Mouse (Mus musculus): ENCODE results near the gene Gcdh. TPM values are rescaled to one million over a fixed set of nuclear protein-coding genes. Genes with fewer than 3 reads are reported as not detected.
A peak's percentile ranks its signal among the peaks of the same experiment; 100 is the strongest.

Gene Gcdh
- polyA plus RNA-seq, 1 experiment from 2014 or later, result 30.4 TPM

- WGBS, result under 1% methylated on average over 55 of the region's 55 CpGs
- Histone ChIP-seq H3K4me2 (peak within 1 kb of the TSS; percentile 88), H3K9ac (peak within 1 kb of the TSS; percentile 98), H3K4me1 (ENCODE audit: insufficient read depth) (peaks cover 12% of the 10 kb centered on the region), H3K27ac (ENCODE audit: low read depth) (peak within 1 kb of the TSS; percentile 88), H3K4me3 (ENCODE audit: low read depth, low read length) (peak within 1 kb of the TSS; percentile 97), H3K9me3 (ENCODE audit: low read depth, low read length) (no peaks in the 10 kb centered on the region), H3K27me3 (ENCODE audit: insufficient read depth, low read length) (no peaks in the 10 kb centered on the region), H3K36me3 (ENCODE audit: insufficient read depth) (peaks cover 41% of the 10 kb centered on the region)
- DNase-seq (peak; percentile 100), ATAC-seq (ENCODE audit: insufficient read depth) (peak; percentile 99)
- peak; percentile 53 for TF ChIP-seq CTCF (IDR thresholded peaks at IDR 0.05; ENCODE audit: low read depth)
Measured at GRCm38 (mm10) chr8:84846722-84847572, 46.8 kb downstream of the Gcdh start, which contains the start of gene Calr. Gene Calr, minus strand, starts transcription at chr8:84846934.

GRCm38 (mm10) chr8:84846094-84846721 is 47.5 kb downstream of the Gcdh start:
- Histone ChIP-seq H3K27me3 (ENCODE audit: insufficient read depth, low read length) (no peaks in the 10 kb centered on the region), H3K27ac (ENCODE audit: low read depth) (peak overlapping the region; percentile 84), H3K4me1 (ENCODE audit: insufficient read depth) (peaks cover 12% of the 10 kb centered on the region), H3K9ac (peak overlapping the region; percentile 98), H3K4me2 (peak overlapping the region; percentile 87), H3K9me3 (ENCODE audit: low read depth, low read length) (no peaks in the 10 kb centered on the region), H3K4me3 (ENCODE audit: low read depth, low read length) (peak overlapping the region; percentile 97), H3K36me3 (ENCODE audit: insufficient read depth) (peaks cover 48% of the 10 kb centered on the region)
- WGBS, result under 1% methylated on average over 30 of the region's 30 CpGs
- no peak for DNase-seq
- TF ChIP-seq CTCF (IDR thresholded peaks at IDR 0.05; ENCODE audit: low read depth), result no peak
- ATAC-seq (ENCODE audit: insufficient read depth), result peak; percentile 9; the same call in 1 of the 2 replicates

- Histone ChIP-seq H3K4me1 (ENCODE audit: insufficient read depth) (peaks cover 12% of the 10 kb centered on the region), H3K4me3 (ENCODE audit: low read depth, low read length) (peak overlapping the region; percentile 97), H3K27ac (ENCODE audit: low read depth) (peak overlapping the region; percentile 84), H3K36me3 (ENCODE audit: insufficient read depth) (peaks cover 51% of the 10 kb centered on the region), H3K4me2 (peak overlapping the region; percentile 87), H3K27me3 (ENCODE audit: insufficient read depth, low read length) (no peaks in the 10 kb centered on the region), H3K9ac (peak overlapping the region; percentile 98), H3K9me3 (ENCODE audit: low read depth, low read length) (no peaks in the 10 kb centered on the region)
- TF ChIP-seq CTCF (IDR thresholded peaks at IDR 0.05; ENCODE audit: low read depth), result peak; percentile 63
- DNase-seq (peak; percentile 65), ATAC-seq (ENCODE audit: insufficient read depth) (no peak)
- WGBS, result 10% methylated on average over 12 of the region's 12 CpGs
Measured at GRCm38 (mm10) chr8:84845355-84846093, 48.2 kb downstream of the Gcdh start.

GRCm38 (mm10) chr8:84844397-84845070 is 49.2 kb downstream of the Gcdh start:
- H3K9ac ChIP-seq, result peak overlapping the region; percentile 98
- H3K4me2 ChIP-seq, result peak overlapping the region; percentile 87
- 73% methylated on average over 9 of the region's 9 CpGs for WGBS
- TF ChIP-seq CTCF (IDR thresholded peaks at IDR 0.05; ENCODE audit: low read depth), result no peak
- H3K27ac ChIP-seq (ENCODE audit: low read depth), result no peak overlapping the region; the same call in 1 of the 2 replicates
- H3K36me3 ChIP-seq (ENCODE audit: insufficient read depth), result peaks cover 51% of the 10 kb centered on the region
- no peaks in the 10 kb centered on the region for H3K9me3 ChIP-seq (ENCODE audit: low read depth, low read length)
- no peak for ATAC-seq (ENCODE audit: insufficient read depth)
- H3K27me3 ChIP-seq (ENCODE audit: insufficient read depth, low read length), result no peaks in the 10 kb centered on the region
- peaks cover 12% of the 10 kb centered on the region for H3K4me1 ChIP-seq (ENCODE audit: insufficient read depth)
- no peak for DNase-seq
- H3K4me3 ChIP-seq (ENCODE audit: low read depth, low read length), result peak overlapping the region; percentile 97

- Histone ChIP-seq H3K4me3 (ENCODE audit: low read depth, low read length) (no peak overlapping the region), H3K36me3 (ENCODE audit: insufficient read depth) (peaks cover 76% of the 10 kb centered on the region), H3K9me3 (ENCODE audit: low read depth, low read length) (no peaks in the 10 kb centered on the region), H3K27ac (ENCODE audit: low read depth) (no peak overlapping the region), H3K27me3 (ENCODE audit: insufficient read depth, low read length) (no peaks in the 10 kb centered on the region), H3K4me1 (ENCODE audit: insufficient read depth) (peaks cover 6% of the 10 kb centered on the region), H3K9ac (no peak overlapping the region), H3K4me2 (no peak overlapping the region)
- 63% methylated on average over 1 of the region's 1 CpGs for WGBS
- no peak for TF ChIP-seq CTCF (IDR thresholded peaks at IDR 0.05; ENCODE audit: low read depth)
- ATAC-seq (ENCODE audit: insufficient read depth) (no peak), DNase-seq (no peak)
Measured at GRCm38 (mm10) chr8:84841514-84841913, 52.2 kb downstream of the Gcdh start.

GRCm38 (mm10) chr8:84840248-84840999 is 53.3 kb downstream of the Gcdh start, which contains the start of gene Rad23a:
Gene Rad23a, minus strand, starts transcription at chr8:84840665.
- Histone ChIP-seq H3K4me1 (ENCODE audit: insufficient read depth) (peaks cover 12% of the 10 kb centered on the region), H3K4me2 (peak within 1 kb of the TSS; percentile 72), H3K36me3 (ENCODE audit: insufficient read depth) (peaks cover 81% of the 10 kb centered on the region), H3K9ac (peak within 1 kb of the TSS; percentile 88), H3K27me3 (ENCODE audit: insufficient read depth, low read length) (no peaks in the 10 kb centered on the region), H3K27ac (ENCODE audit: low read depth) (peak within 1 kb of the TSS; percentile 91), H3K9me3 (ENCODE audit: low read depth, low read length) (no peaks in the 10 kb centered on the region), H3K4me3 (ENCODE audit: low read depth, low read length) (peak within 1 kb of the TSS; percentile 77)
- TF ChIP-seq CTCF (IDR thresholded peaks at IDR 0.05; ENCODE audit: low read depth), result no peak
- ATAC-seq (ENCODE audit: insufficient read depth) (peak; percentile 93), DNase-seq (peak; percentile 98)
- WGBS, result under 1% methylated on average over 55 of the region's 55 CpGs

Data from lung, embryonic 14.5 days (tissue).